Mouse (Mus musculus) adrenal gland, postnatal 0 days (tissue): ENCODE data around the gene Lsm4. TPM values are rescaled to one million over a fixed set of nuclear protein-coding genes. Genes with fewer than 3 reads are reported as not detected.

Experiments
- polyA plus RNA-seq: library from polyadenylated mRNA; unstranded; fragments of >200 nt; fragmentation: Nextera tagmentation; extraction: Ambion mirVana; gene quantifications from 2 replicates; pipeline ENCODE4 v1.2.1, GENCODE M21; 2015

Gene Lsm4
- polyA plus RNA-seq = 186 and 193 TPM in 2 replicates

GRCm38 (mm10) chr8:70673079-70673856 lies at the start of gene Lsm4:
Gene Lsm4, plus strand, starts transcription at chr8:70673248.

GRCm38 (mm10) chr8:70632346-70632892 lies 40.6 kb upstream of the Lsm4 start, which contains the start of gene Gdf15:
Gene Gdf15, minus strand, starts transcription at chr8:70632456.

GRCm38 (mm10) chr8:70660273-70660725 lies 12.7 kb upstream of the Lsm4 start, which contains the start of gene Pgpep1:
Gene Pgpep1, minus strand, starts transcription at chr8:70660388.

GRCm38 (mm10) chr8:70698310-70699109 lies 25.5 kb downstream of the Lsm4 start, which contains the start of gene Jund:
Gene Jund, plus strand, starts transcription at chr8:70698949.

GRCm38 (mm10) chr8:70703287-70703686 lies 30.2 kb downstream of the Lsm4 start, which contains the start of gene Iqcn:
Gene Iqcn, plus strand, starts transcription at chr8:70703457.

GRCm38 (mm10) chr8:70718297-70718696 lies 45.2 kb downstream of the Lsm4 start, which contains the start of gene Gm3336:
Gene Gm3336, plus strand, starts transcription at chr8:70718543.

GRCm38 (mm10) chr8:70723486-70724210 lies 50.6 kb downstream of the Lsm4 start, which contains the start of gene Pde4c:
Gene Pde4c, plus strand, starts transcription at chr8:70723720.

Other genes with a start within 250 kb of the Lsm4 start
- 11.4 and 13.8 TPM in 2 replicates for gene Crtc1, start 233.7 kb upstream of the Lsm4 start, polyA plus RNA-seq
- 14.9 and 21.4 TPM in 2 replicates for gene Klhl26, start 196.3 kb upstream of the Lsm4 start, polyA plus RNA-seq
- 12.5 and 16.1 TPM in 2 replicates for gene Tmem59l, start 185.9 kb upstream of the Lsm4 start, polyA plus RNA-seq
- gene Crlf1, start 180.1 kb upstream of the Lsm4 start, polyA plus RNA-seq = 0.79 and 2.8 TPM in 2 replicates
- gene Rex1bd, start 166.5 kb upstream of the Lsm4 start, polyA plus RNA-seq = 186 and 214 TPM in 2 replicates
- 813 and 866 TPM in 2 replicates for gene Uba52, start 162.4 kb upstream of the Lsm4 start, polyA plus RNA-seq
- gene Fkbp8, start 145.5 kb upstream of the Lsm4 start, polyA plus RNA-seq = 271 and 313 TPM in 2 replicates
- gene Kxd1, start 145.3 kb upstream of the Lsm4 start, polyA plus RNA-seq = 62.6 and 81.0 TPM in 2 replicates
- 10.6 and 15.9 TPM in 2 replicates for gene Ell, start 133.8 kb upstream of the Lsm4 start, polyA plus RNA-seq
- 85.1 and 85.8 TPM in 2 replicates for gene Isyna1, start 78.9 kb upstream of the Lsm4 start, polyA plus RNA-seq
- gene Ssbp4, start 64.4 kb upstream of the Lsm4 start, polyA plus RNA-seq = 127 and 131 TPM in 2 replicates
- 4.8 and 5.1 TPM in 2 replicates for gene Lrrc25, start 57.1 kb upstream of the Lsm4 start, polyA plus RNA-seq
- gene Gdf15, start 40.8 kb upstream of the Lsm4 start, polyA plus RNA-seq = 0.72 and 1.8 TPM in 2 replicates
- 45.9 and 87.4 TPM in 2 replicates for gene Pgpep1, start 12.9 kb upstream of the Lsm4 start, polyA plus RNA-seq
- 136 and 140 TPM in 2 replicates for gene Jund, start 25.7 kb downstream of the Lsm4 start, polyA plus RNA-seq
- gene Iqcn, start 30.2 kb downstream of the Lsm4 start, polyA plus RNA-seq = 0.04 and 0.05 TPM in 2 replicates
- 0.17 and 0.50 TPM in 2 replicates for gene Gm3336, start 45.3 kb downstream of the Lsm4 start, polyA plus RNA-seq
- 0.05 and 0.72 TPM in 2 replicates for gene Pde4c, start 50.5 kb downstream of the Lsm4 start, polyA plus RNA-seq
- gene Rab3a, start 81.4 kb downstream of the Lsm4 start, polyA plus RNA-seq = 62.7 and 85.6 TPM in 2 replicates
- 97.0 and 178 TPM in 2 replicates for gene Mpv17l2, start 87.7 kb downstream of the Lsm4 start, polyA plus RNA-seq
- 28.8 and 38.7 TPM in 2 replicates for gene Pik3r2, start 103.5 kb downstream of the Lsm4 start, polyA plus RNA-seq
- 7.7 and 11.8 TPM in 2 replicates for gene Mast3, start 131.8 kb downstream of the Lsm4 start, polyA plus RNA-seq
- gene Il12rb1, start 135.2 kb downstream of the Lsm4 start, polyA plus RNA-seq = 0.18 and 0.20 TPM in 2 replicates
- 7.9 TPM in 2 replicates for gene Arrdc2, start 166.5 kb downstream of the Lsm4 start, polyA plus RNA-seq
- 0.49 and 1.3 TPM in 2 replicates for gene Kcnn1, start 190.0 kb downstream of the Lsm4 start, polyA plus RNA-seq
- gene Ccdc124, start 200.7 kb downstream of the Lsm4 start, polyA plus RNA-seq = 63.0 and 64.4 TPM in 2 replicates
- 0.40 and 0.96 TPM in 2 replicates for gene Slc5a5, start 219.5 kb downstream of the Lsm4 start, polyA plus RNA-seq
- gene Rpl18a, start 224.2 kb downstream of the Lsm4 start, polyA plus RNA-seq = 5,087 and 7,211 TPM in 2 replicates
- 25.8 and 27.4 TPM in 2 replicates for gene Map1s, start 232.7 kb downstream of the Lsm4 start, polyA plus RNA-seq